Comparison of ENCODE assay signal across 38 mouse cellular contexts in the genomic region with DNA sequence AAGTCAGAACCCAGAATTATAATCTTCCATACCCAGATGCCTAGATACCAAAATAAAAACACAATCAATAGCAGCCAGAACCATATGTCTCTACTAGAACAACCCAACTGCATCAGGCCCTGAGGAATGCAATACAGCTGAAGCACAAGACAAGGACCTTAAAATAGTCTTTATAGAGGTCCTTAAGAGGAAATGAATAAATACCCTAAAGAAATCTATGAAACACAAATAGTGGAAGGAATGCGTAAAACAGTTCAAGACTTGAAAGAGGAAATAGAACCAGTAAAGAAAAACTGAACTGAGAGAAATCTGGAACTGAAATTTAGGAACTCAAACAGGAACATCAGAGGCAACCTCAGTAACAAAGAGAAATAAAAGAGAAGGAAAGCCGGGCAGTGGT. TPM values are rescaled to one million over a fixed set of nuclear protein-coding genes. Genes with fewer than 3 reads are reported as not detected.
"Had no signal": no experiment of that assay in that cellular context is flagged by ENCODE, and none has a peak within 500 bp of the region (broad histone marks: within the 10 kb centered on the region; RNA-seq: fewer than 3 reads in every experiment).

No protein-coding gene starts in this region.

- H3K36me3 ChIP-seq: heart, embryonic 10.5 days; heart, embryonic 12.5 days; hindbrain, embryonic 13.5 days; hindbrain, embryonic 15.5 days; kidney, embryonic 15.5 days; limb, embryonic 13.5 days; limb, embryonic 15.5 days had no signal

- H3K9me3 ChIP-seq: heart, embryonic 10.5 days; heart, embryonic 12.5 days; hindbrain, embryonic 13.5 days; hindbrain, embryonic 15.5 days; kidney, embryonic 15.5 days; limb, embryonic 13.5 days; limb, embryonic 15.5 days had no signal

- H3K4me3 ChIP-seq: gastrocnemius, adult 2 months; heart, embryonic 10.5 days; heart, embryonic 12.5 days; hindbrain, embryonic 13.5 days; hindbrain, embryonic 15.5 days; kidney, embryonic 15.5 days; limb, embryonic 13.5 days; limb, embryonic 15.5 days had no signal

- H3K4me2 ChIP-seq: heart, embryonic 12.5 days; hindbrain, embryonic 13.5 days; hindbrain, embryonic 15.5 days; kidney, embryonic 15.5 days; limb, embryonic 13.5 days; limb, embryonic 15.5 days; liver, embryonic 11.5 days had no signal

- ATAC-seq: hindbrain, postnatal 0 days; intestine, embryonic 16.5 days had no signal

- H3K27me3 ChIP-seq: heart, embryonic 12.5 days; hindbrain, embryonic 13.5 days; hindbrain, embryonic 15.5 days; kidney, embryonic 15.5 days; limb, embryonic 13.5 days; limb, embryonic 15.5 days had no signal

- H3K9ac ChIP-seq: heart, embryonic 12.5 days; hindbrain, embryonic 13.5 days; hindbrain, embryonic 15.5 days; kidney, embryonic 15.5 days; limb, embryonic 13.5 days; limb, embryonic 15.5 days; liver, embryonic 14.5 days had no signal

- H3K4me1 ChIP-seq: heart, embryonic 10.5 days; heart, embryonic 12.5 days; hindbrain, embryonic 13.5 days; hindbrain, embryonic 15.5 days; kidney, embryonic 15.5 days; limb, embryonic 13.5 days; limb, embryonic 15.5 days had no signal

- DNase-seq: gastrocnemius, adult 2 months; gastrocnemius, postnatal 10 days; gastrocnemius, postnatal 25 days; heart, adult 18-20 months; heart, postnatal 10 days; kidney, adult 11 months; kidney, adult 2 months; kidney, adult 9 months; kidney, postnatal 14 days; kidney, postnatal 36 days; layer of hippocampus, adult 9-11 months; layer of hippocampus, postnatal 36 days; left cerebral cortex, postnatal 4 days had no signal

- H3K27ac ChIP-seq: gastrocnemius, adult 2 months; heart, embryonic 10.5 days; hindbrain, embryonic 13.5 days; hindbrain, embryonic 15.5 days; hindbrain, postnatal 0 days; kidney, embryonic 15.5 days; kidney, postnatal 0 days; limb, embryonic 13.5 days; limb, embryonic 15.5 days; liver, embryonic 14.5 days had no signal

RNA-seq across cellular contexts. Expression of gene Hephl1, which starts 14.0 kb away (rescaled TPM):
- total RNA-seq: hematopoietic stem cell, adult 5-6 weeks; layer of hippocampus, adult 18-20 months; layer of hippocampus, adult 8-10 months; layer of hippocampus, postnatal 14 days; layer of hippocampus, postnatal 36 days; left cerebral cortex, adult 18-20 months; left cerebral cortex, adult 8-10 months; left cerebral cortex, postnatal 10 days; left cerebral cortex, postnatal 25 days had no signal
- polyA plus RNA-seq: heart, embryonic 10.5 days; heart, embryonic 12.5 days; heart, embryonic 14.5 days; heart, embryonic 16.5 days; hindbrain, embryonic 11.5 days; hindbrain, embryonic 13.5 days; hindbrain, embryonic 15.5 days; hindbrain, postnatal 0 days; intestine, embryonic 14.5 days; intestine, embryonic 16.5 days; kidney, postnatal 0 days; limb, embryonic 11.5 days; limb, embryonic 13.5 days; liver, embryonic 11.5 days had no signal
